Mouse (Mus musculus) lung, embryonic 15.5 days (tissue): ENCODE results near the gene Cd300ld2. TPM values are rescaled to one million over a fixed set of nuclear protein-coding genes. Genes with fewer than 3 reads are reported as not detected.

Experiments used
- ATAC-seq: fragments of 200-750 bp; cut with Nextera tagmentation; 2 replicates; pipeline ENCODE4 v1.8.0; 2017; ENCODE audit warnings: moderate number of reproducible peaks, borderline replicate concordance; ENCODE audit not compliant: low FRiP score, low TSS enrichment; ENCODE audit errors: extremely low read depth
- H3K27ac ChIP-seq: fragments of 300-500 bp; sonication (generic); 2 replicates; pipeline ENCODE4 v1.5.1; 2015; ENCODE audit warnings: moderate library complexity, mild to moderate bottlenecking, inconsistent platforms
- H3K27me3 ChIP-seq: fragments of 300-500 bp; sonication (generic); 2 replicates; pipeline ENCODE4 v1.6.1; 2015; ENCODE audit warnings: inconsistent platforms
- H3K36me3 ChIP-seq: fragments of 300-500 bp; sonication (generic); 2 replicates; pipeline ENCODE4 v1.6.1; 2015; ENCODE audit warnings: inconsistent platforms
- H3K4me1 ChIP-seq: fragments of 300-500 bp; sonication (generic); 2 replicates; pipeline ENCODE4 v1.6.1; 2015; ENCODE audit warnings: inconsistent platforms
- H3K4me2 ChIP-seq: fragments of 300-500 bp; sonication (generic); 2 replicates; pipeline ENCODE4 v1.6.1; 2015; ENCODE audit warnings: inconsistent platforms, mild to moderate bottlenecking, moderate library complexity
- H3K4me3 ChIP-seq: fragments of 300-500 bp; sonication (generic); 2 replicates; pipeline ENCODE4 v1.5.1; 2015; ENCODE audit warnings: mild to moderate bottlenecking, inconsistent platforms
- H3K9ac ChIP-seq: fragments of 300-500 bp; sonication (generic); 2 replicates; pipeline ENCODE4 v1.6.1; 2015; ENCODE audit warnings: inconsistent platforms
- H3K9me3 ChIP-seq: fragments of 300-500 bp; sonication (generic); 2 replicates; pipeline ENCODE4 v1.6.1; 2016; ENCODE audit warnings: inconsistent platforms
- WGBS: fragments of 180-500 bp; shearing (Covaris S2); methylation state at CpG from one replicate; pipeline ENCODE4 v1.1.7; 2015; 5-methylcytosine and 5-hydroxymethylcytosine counted together
- polyA plus RNA-seq: library from polyadenylated mRNA; unstranded; fragments of >200 nt; fragmentation: Nextera tagmentation; extraction: Ambion mirVana; gene quantifications from 2 replicates; pipeline ENCODE4 v1.2.1, GENCODE M21; 2015

Cd300ld2 gene
- polyA plus RNA-seq, 1 experiment from 2014 or later = not detected

GRCm38 (mm10) chr11:115001474-115002040 lies 14.4 kb downstream of the Cd300ld2 start, which contains the start of gene Cd300c2:
Cd300c2 (minus strand) TSS chr11:115001880.
- H3K9me3 ChIP-seq = no peaks in the 10 kb centered on the region
- no peak for ATAC-seq
- no peak within 1 kb of the TSS for H3K27ac ChIP-seq
- no peaks in the 10 kb centered on the region for H3K4me1 ChIP-seq
- no peak within 1 kb of the TSS for H3K9ac ChIP-seq
- H3K4me3 ChIP-seq = no peak within 1 kb of the TSS
- no peaks in the 10 kb centered on the region for H3K36me3 ChIP-seq
- H3K27me3 ChIP-seq = no peaks in the 10 kb centered on the region
- 64% methylated on average over 7 of the region's 7 CpGs for WGBS
- H3K4me2 ChIP-seq = no peak within 1 kb of the TSS

GRCm38 (mm10) chr11:114989793-114990192 lies 26.2 kb downstream of the Cd300ld2 start, which contains the start of gene Cd300ld:
Cd300ld (minus strand) TSS chr11:114989922.
- ATAC-seq = no peak
- no peak within 1 kb of the TSS for H3K9ac ChIP-seq
- H3K36me3 ChIP-seq = no peaks in the 10 kb centered on the region
- no peaks in the 10 kb centered on the region for H3K9me3 ChIP-seq
- H3K27ac ChIP-seq = no peak within 1 kb of the TSS
- H3K4me2 ChIP-seq = no peak within 1 kb of the TSS
- H3K4me1 ChIP-seq = no peaks in the 10 kb centered on the region
- 55% methylated on average over 4 of the region's 4 CpGs for WGBS
- H3K4me3 ChIP-seq = no peak within 1 kb of the TSS
- no peaks in the 10 kb centered on the region for H3K27me3 ChIP-seq

DNA sequence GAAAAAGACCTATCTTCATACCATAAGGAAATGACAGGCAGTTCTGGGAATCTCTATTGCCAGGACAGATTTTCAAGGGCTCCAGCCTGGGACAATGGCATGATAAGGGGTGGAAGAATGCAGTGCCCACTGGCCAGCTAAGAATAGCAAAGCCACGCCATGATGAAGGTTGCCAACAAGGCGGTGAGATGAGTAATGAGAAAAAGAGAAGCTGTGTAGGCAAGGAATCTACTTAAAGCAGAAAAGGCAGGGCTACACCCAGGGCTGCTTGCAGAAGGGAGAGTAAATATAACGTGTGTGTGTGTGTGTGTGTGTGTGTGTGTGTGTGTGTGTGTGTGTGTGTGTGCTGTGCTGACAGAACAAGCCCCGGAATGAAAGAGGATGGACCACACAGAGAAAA lies 34.1 kb downstream of the Cd300ld2 start:
- 56% methylated on average over 4 of the region's 4 CpGs for WGBS
- no peak overlapping the region for H3K27ac ChIP-seq
- no peak overlapping the region for H3K4me3 ChIP-seq
- no peak overlapping the region for H3K4me2 ChIP-seq
- no peak for ATAC-seq
- no peaks in the 10 kb centered on the region for H3K36me3 ChIP-seq
- H3K27me3 ChIP-seq = no peaks in the 10 kb centered on the region
- no peak overlapping the region for H3K9ac ChIP-seq
- peaks cover 3% of the 10 kb centered on the region; the same call in 1 of the 2 replicates for H3K9me3 ChIP-seq
- no peaks in the 10 kb centered on the region for H3K4me1 ChIP-seq

- H3K4me2 ChIP-seq = no peak overlapping the region
- H3K27ac ChIP-seq = no peak overlapping the region
- no peak for ATAC-seq
- no peak overlapping the region for H3K4me3 ChIP-seq
- H3K9ac ChIP-seq = no peak overlapping the region
- 72% methylated on average over 10 of the region's 10 CpGs for WGBS
- H3K36me3 ChIP-seq = no peaks in the 10 kb centered on the region
- 0 out of 2 replicates have a peak, but pooled peaks cover 10% of the 10 kb centered on the region for H3K9me3 ChIP-seq
- H3K27me3 ChIP-seq = no peaks in the 10 kb centered on the region
- H3K4me1 ChIP-seq = no peaks in the 10 kb centered on the region
Measured at GRCm38 (mm10) chr11:114972726-114973125, 43.3 kb downstream of the Cd300ld2 start.

- Histone ChIP-seq H3K9ac (no peak within 1 kb of the TSS), H3K36me3 (no peaks in the 10 kb centered on the region), H3K4me2 (no peak within 1 kb of the TSS), H3K27me3 (no peaks in the 10 kb centered on the region), H3K27ac (no peak within 1 kb of the TSS), H3K4me3 (no peak within 1 kb of the TSS), H3K9me3 (no peaks in the 10 kb centered on the region), H3K4me1 (no peaks in the 10 kb centered on the region)
- WGBS = 78% methylated on average over 9 of the region's 9 CpGs
- ATAC-seq = no peak
Measured at GRCm38 (mm10) chr11:114968752-114969207, 47.2 kb downstream of the Cd300ld2 start, which contains the start of gene Cd300c. Cd300c (minus strand) TSS chr11:114969157.

DNA sequence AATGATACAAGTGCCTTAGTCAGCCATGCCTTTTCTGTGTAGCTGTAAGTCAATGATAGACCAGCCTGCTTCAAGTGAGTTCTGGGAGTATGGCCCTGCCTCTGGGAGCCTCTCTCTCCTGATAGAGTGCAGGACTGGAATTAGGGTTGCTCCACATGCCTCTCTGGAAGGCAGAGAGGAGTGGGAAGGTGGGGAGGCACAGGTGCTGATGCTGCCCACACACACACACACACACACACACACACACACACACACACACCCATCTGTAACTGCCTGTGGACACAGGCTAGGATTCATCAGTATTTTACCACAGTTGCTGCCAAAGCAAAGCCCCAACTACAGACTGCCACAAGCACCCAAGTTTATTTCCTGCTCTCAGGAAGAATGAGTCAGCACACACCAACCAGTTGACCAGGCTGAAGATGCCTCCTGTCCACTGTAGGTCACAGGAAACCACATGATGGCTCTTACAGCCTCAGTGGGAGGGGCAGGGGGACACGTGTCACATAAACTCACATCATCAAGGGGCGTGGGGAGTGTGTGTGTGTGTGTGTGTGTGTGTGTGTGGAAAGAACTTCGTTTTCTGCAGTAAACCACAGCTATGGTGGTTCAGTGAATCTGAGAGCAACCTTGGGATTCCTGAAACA lies 50.7 kb downstream of the Cd300ld2 start:
- Histone ChIP-seq H3K9me3 (no peaks in the 10 kb centered on the region), H3K9ac (no peak overlapping the region), H3K4me1 (no peaks in the 10 kb centered on the region), H3K4me3 (no peak overlapping the region), H3K27ac (no peak overlapping the region), H3K36me3 (no peaks in the 10 kb centered on the region), H3K27me3 (no peaks in the 10 kb centered on the region), H3K4me2 (no peak overlapping the region)
- 28% methylated on average over 3 of the region's 3 CpGs for WGBS
- ATAC-seq = no peak

- Histone ChIP-seq H3K9ac (no peak overlapping the region), H3K27me3 (no peaks in the 10 kb centered on the region), H3K4me2 (no peak overlapping the region), H3K9me3 (no peaks in the 10 kb centered on the region), H3K4me3 (no peak overlapping the region), H3K27ac (no peak overlapping the region), H3K4me1 (no peaks in the 10 kb centered on the region), H3K36me3 (no peaks in the 10 kb centered on the region)
- 86% methylated on average over 1 of the region's 1 CpGs for WGBS
- no peak for ATAC-seq
Measured at GRCm38 (mm10) chr11:114960369-114960768, 55.6 kb downstream of the Cd300ld2 start.

Other genes starting within 250 kb of the Cd300ld2 start
- 0.71 and 1.1 TPM in 2 replicates for gene Btbd17, start 220.2 kb downstream of the Cd300ld2 start, polyA plus RNA-seq
- gene Gpr142, start 217.3 kb downstream of the Cd300ld2 start, polyA plus RNA-seq = not detected in 2 replicates
- gene Gprc5c, start 165.0 kb downstream of the Cd300ld2 start, polyA plus RNA-seq = 35.4 and 36.1 TPM in 2 replicates
- gene Cd300a, start 126.2 kb downstream of the Cd300ld2 start, polyA plus RNA-seq = 1.2 and 1.4 TPM in 2 replicates
- 0.21 and 0.23 TPM in 2 replicates for gene Cd300lb, start 81.8 kb downstream of the Cd300ld2 start, polyA plus RNA-seq
- gene Cd300c, start 47.0 kb downstream of the Cd300ld2 start, polyA plus RNA-seq = not detected in 2 replicates
- 0.10 and 0.17 TPM in 2 replicates for gene Cd300ld, start 26.3 kb downstream of the Cd300ld2 start, polyA plus RNA-seq
- 2.8 and 2.9 TPM in 2 replicates for gene Cd300c2, start 14.3 kb downstream of the Cd300ld2 start, polyA plus RNA-seq
- gene Cd300ld4, start 10.8 kb upstream of the Cd300ld2 start, polyA plus RNA-seq = not detected in 2 replicates
- gene Cd300ld5, start 21.6 kb upstream of the Cd300ld2 start, polyA plus RNA-seq = not detected in 2 replicates
- gene Cd300ld3, start 32.2 kb upstream of the Cd300ld2 start, polyA plus RNA-seq = not detected in 2 replicates
- 0.06 TPM in 1 of 2 replicates, not detected in the other for gene Cd300e, start 46.0 kb upstream of the Cd300ld2 start, polyA plus RNA-seq
- gene Rab37, start 75.2 kb upstream of the Cd300ld2 start, polyA plus RNA-seq = 0.81 and 1.7 TPM in 2 replicates
- 1.3 and 1.8 TPM in 2 replicates for gene Cd300lf, start 117.8 kb upstream of the Cd300ld2 start, polyA plus RNA-seq
- gene Slc9a3r1, start 147.1 kb upstream of the Cd300ld2 start, polyA plus RNA-seq = 55.0 and 58.2 TPM in 2 replicates
- gene Tmem104, start 171.3 kb upstream of the Cd300ld2 start, polyA plus RNA-seq = 10.5 and 12.3 TPM in 2 replicates
- 22.0 and 23.8 TPM in 2 replicates for gene Nat9, start 171.7 kb upstream of the Cd300ld2 start, polyA plus RNA-seq